Mouse (Mus musculus) yolk sac, embryonic 10.5 days (tissue): ENCODE data around the gene Tuba3b.

Experiments
- DNase-seq: peaks from one replicate; pipeline ENCODE4 v3.0.0-alpha.2; 2017; ENCODE audit warnings: low spot score

Tuba3b gene

GRCm38 (mm10) chr6:145615666-145616210 is at the start of gene Tuba3b:
Tuba3b (plus strand) TSS chr6:145615757.
- no peak for DNase-seq

- DNase-seq = no peak
Observed at GRCm38 (mm10) chr6:145567296-145567695, 48.3 kb upstream of the Tuba3b start.

- no peak for DNase-seq
Observed at GRCm38 (mm10) chr6:145567832-145568231, 47.7 kb upstream of the Tuba3b start.

- DNase-seq = no peak
Observed at GRCm38 (mm10) chr6:145568701-145569100, 46.9 kb upstream of the Tuba3b start.

GRCm38 (mm10) chr6:145573250-145574013 is 42.1 kb upstream of the Tuba3b start:
- no peak for DNase-seq

GRCm38 (mm10) chr6:145576762-145577161 is 38.8 kb upstream of the Tuba3b start:
- DNase-seq = no peak

- no peak for DNase-seq
Observed at GRCm38 (mm10) chr6:145578457-145579185, 36.9 kb upstream of the Tuba3b start.

- DNase-seq = no peak
Observed at GRCm38 (mm10) chr6:145579761-145580160, 35.8 kb upstream of the Tuba3b start.

- no peak for DNase-seq
Observed at GRCm38 (mm10) chr6:145581366-145582170, 34.0 kb upstream of the Tuba3b start.

- DNase-seq = no peak
Observed at GRCm38 (mm10) chr6:145585052-145585973, 30.2 kb upstream of the Tuba3b start.

GRCm38 (mm10) chr6:145590501-145591293 is 24.9 kb upstream of the Tuba3b start:
- DNase-seq = no peak

- no peak for DNase-seq
Observed at GRCm38 (mm10) chr6:145591578-145591977, 24.0 kb upstream of the Tuba3b start.

- DNase-seq = no peak
Observed at GRCm38 (mm10) chr6:145592036-145592435, 23.5 kb upstream of the Tuba3b start.

- DNase-seq = no peak
Observed at GRCm38 (mm10) chr6:145592531-145592998, 23.0 kb upstream of the Tuba3b start.

GRCm38 (mm10) chr6:145593991-145594390 is 21.6 kb upstream of the Tuba3b start:
- no peak for DNase-seq

- DNase-seq = no peak
Observed at GRCm38 (mm10) chr6:145595905-145596304, 19.7 kb upstream of the Tuba3b start.

- peak; percentile 36 for DNase-seq
Observed at GRCm38 (mm10) chr6:145598794-145599555, 16.6 kb upstream of the Tuba3b start.

GRCm38 (mm10) chr6:145604126-145604525 is 11.4 kb upstream of the Tuba3b start:
- DNase-seq = no peak

- no peak for DNase-seq
Observed at GRCm38 (mm10) chr6:145604648-145605047, 10.9 kb upstream of the Tuba3b start.
